Mouse (Mus musculus) lung, embryonic 16.5 days (tissue): ENCODE data around the gene Gm11020. TPM values are rescaled to one million over a fixed set of nuclear protein-coding genes. Genes with fewer than 3 reads are reported as not detected.

Source experiments
- polyA plus RNA-seq: library from polyadenylated mRNA; unstranded; fragments of >200 nt; fragmentation: Nextera tagmentation; extraction: Ambion mirVana; gene quantifications from 2 replicates; pipeline ENCODE4 v1.2.1, GENCODE M21; 2015

Gene Gm11020
- polyA plus RNA-seq, 1 experiment from 2014 or later: not detected

Other genes starting within 250 kb of the Gm11020 start
- 77.5 and 84.0 TPM in 2 replicates for gene Cdh5, start 219.9 kb upstream of the Gm11020 start, polyA plus RNA-seq
- gene Bean1, start 151.1 kb upstream of the Gm11020 start, polyA plus RNA-seq: 0.57 and 0.62 TPM in 2 replicates
- gene Tk2, start 73.0 kb upstream of the Gm11020 start, polyA plus RNA-seq: 15.2 and 15.9 TPM in 2 replicates
- gene Cklf, start 70.7 kb upstream of the Gm11020 start, polyA plus RNA-seq: 41.4 and 42.1 TPM in 2 replicates
- gene Cmtm2a, start 28.4 kb upstream of the Gm11020 start, polyA plus RNA-seq: not detected in 2 replicates
- gene Gm45711, start 11.5 kb upstream of the Gm11020 start, polyA plus RNA-seq: not detected in 2 replicates
- not detected in 2 replicates for gene Cmtm1, start 11.4 kb upstream of the Gm11020 start, polyA plus RNA-seq
- gene Cmtm2b, start 663 bp downstream of the Gm11020 start, polyA plus RNA-seq: not detected in 2 replicates
- gene Cmtm3, start 17.8 kb downstream of the Gm11020 start, polyA plus RNA-seq: 133 and 142 TPM in 2 replicates
- gene Cmtm4, start 74.2 kb downstream of the Gm11020 start, polyA plus RNA-seq: 2.5 and 2.6 TPM in 2 replicates
- 60.8 and 62.9 TPM in 2 replicates for gene Dync1li2, start 121.5 kb downstream of the Gm11020 start, polyA plus RNA-seq
- 0.10 and 0.35 TPM in 2 replicates for gene Terb1, start 188.3 kb downstream of the Gm11020 start, polyA plus RNA-seq
- 83.9 and 86.7 TPM in 2 replicates for gene Nae1, start 213.1 kb downstream of the Gm11020 start, polyA plus RNA-seq
- gene Car7, start 213.1 kb downstream of the Gm11020 start, polyA plus RNA-seq: 0.74 and 0.93 TPM in 2 replicates